Mouse (Mus musculus) heart, postnatal 25 days (tissue): ENCODE results near the gene Ankrd13c. TPM values are rescaled to one million over a fixed set of nuclear protein-coding genes. Genes with fewer than 3 reads are reported as not detected.
"Not testable (repeated sequence)": the region's sequence is repeated elsewhere in the genome, so short reads cannot be mapped to it uniquely, and the experiment has no call there.

Experiments used
- DNase-seq: peaks from one replicate; pipeline ENCODE4 v3.0.0; 2022; ENCODE audit warnings: low spot score
- intact Hi-C: fragments of 180-260 bp; cut with DNase I; formaldehyde crosslinking; loops from one replicate; pipeline ENCODE4 v1.15.1; 2025
- total RNA-seq, 2 experiments: library from RNA; stranded (reverse); gene quantifications; 2 replicates each; pipeline ENCODE4 v1.2.3; 2021

Gene Ankrd13c
- total RNA-seq, result 10 to 100 TPM; 29.9 to 35.5 TPM

DNA sequence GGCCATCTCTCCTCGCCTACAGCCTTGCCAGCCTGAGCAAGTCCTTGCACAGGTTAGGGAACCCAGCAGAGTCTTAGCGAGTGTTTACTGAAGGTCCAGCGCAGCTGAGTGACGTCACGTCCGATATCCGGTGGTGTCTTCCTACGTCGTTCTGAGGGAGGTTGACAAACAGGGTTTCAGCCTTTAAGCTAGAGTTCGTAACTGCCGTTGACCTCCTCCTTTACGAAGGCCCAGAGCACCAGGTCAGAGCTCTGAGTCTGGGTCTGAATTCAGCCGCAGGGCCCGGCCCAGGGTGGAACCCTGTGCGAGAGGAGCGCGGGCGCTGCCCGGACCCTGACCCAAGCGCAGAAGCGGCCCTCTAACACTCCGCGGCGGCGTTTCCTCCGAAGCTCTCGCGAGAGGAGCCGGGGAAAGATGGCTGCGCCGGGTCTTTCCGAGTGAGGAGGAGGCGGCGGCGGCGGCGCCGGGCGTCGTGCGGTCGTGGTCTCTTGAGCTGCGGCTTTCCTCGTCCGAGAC lies at the start of gene Ankrd13c:
Gene Ankrd13c (plus strand): TSS at position 397 of the 516 bp plus-strand sequence.
- DNase-seq, result peak; percentile 81
- intact Hi-C loops, result loop anchor here (2.0 to 10.0 kb wide), 2 partner anchors 86 to 402 kb away; no protein-coding TSS in a partner anchor

GRCm38 (mm10) chr3:157897645-157898044 lies 49.4 kb upstream of the Ankrd13c start:
- DNase-seq, result no peak
- intact Hi-C loops, result no loop called here

DNA sequence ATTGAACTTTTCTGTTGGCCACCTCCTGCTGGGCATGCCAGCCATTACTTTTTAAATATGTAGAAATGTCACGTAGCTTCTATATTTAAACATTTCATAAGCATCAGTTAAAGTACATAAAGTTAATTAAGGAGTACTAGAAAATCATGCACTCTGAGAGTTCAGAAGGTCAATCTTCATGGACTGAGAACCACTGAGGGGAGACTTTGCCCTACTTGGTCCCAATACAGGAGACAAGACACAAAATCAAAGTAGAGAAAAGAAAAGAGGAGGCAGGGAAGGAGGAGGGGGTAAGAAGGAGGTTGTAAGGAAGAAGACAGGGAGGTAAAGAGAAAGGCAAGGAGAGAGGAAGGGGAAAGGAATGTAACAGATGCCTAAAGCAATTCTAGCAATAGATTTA lies 47.1 kb upstream of the Ankrd13c start:
- no peak for DNase-seq
- intact Hi-C loops, result no loop called here

GRCm38 (mm10) chr3:157901721-157902120 lies 45.3 kb upstream of the Ankrd13c start:
- intact Hi-C loops, result no loop called here
- DNase-seq, result no peak

GRCm38 (mm10) chr3:157908166-157908565 lies 38.9 kb upstream of the Ankrd13c start:
- DNase-seq, result no peak
- intact Hi-C loops, result no loop called here

DNA sequence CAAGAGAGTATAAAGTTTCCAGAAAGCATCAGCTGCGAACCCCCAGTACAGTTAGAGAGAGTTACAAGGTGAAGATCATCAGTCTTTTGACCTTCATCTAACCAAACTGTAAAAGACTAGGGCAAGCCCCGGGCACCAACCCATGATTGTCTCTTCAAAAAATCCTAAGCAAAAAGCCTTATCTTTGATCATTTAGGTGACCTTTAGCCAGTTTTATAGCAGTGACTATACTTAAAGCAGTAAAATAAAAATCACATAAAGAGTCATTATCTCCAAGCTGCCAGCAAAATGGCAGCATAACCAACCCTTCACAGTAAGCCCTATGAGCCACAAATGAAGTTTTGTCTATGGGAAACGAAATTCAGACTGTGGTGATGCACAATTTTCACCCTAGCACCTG lies 36.8 kb upstream of the Ankrd13c start:
- DNase-seq, result no peak
- intact Hi-C loops, result no loop called here

- intact Hi-C loops, result no loop called here
- no peak for DNase-seq
Observed at GRCm38 (mm10) chr3:157912155-157912554, 34.9 kb upstream of the Ankrd13c start.

GRCm38 (mm10) chr3:157916336-157916735 lies 30.7 kb upstream of the Ankrd13c start:
- no peak for DNase-seq
- intact Hi-C loops, result no loop called here

DNA sequence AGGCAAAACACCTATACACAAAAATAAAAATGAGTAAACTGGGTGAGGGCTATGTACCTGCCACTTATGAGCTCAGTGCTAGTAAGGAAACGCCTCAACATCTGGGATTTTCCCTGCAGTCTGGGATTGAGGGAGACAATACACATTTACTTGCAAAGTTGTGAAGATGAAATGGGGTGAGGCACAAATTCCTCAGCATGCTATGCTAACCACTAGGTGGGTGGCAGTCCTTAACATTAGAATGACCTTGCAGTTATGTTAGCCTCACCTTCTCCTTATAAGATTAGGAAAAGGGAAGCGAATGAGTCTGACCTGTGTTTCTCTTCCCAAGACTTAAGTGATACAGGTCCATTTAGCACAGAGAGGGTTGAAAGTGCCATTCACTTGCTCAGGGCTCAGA lies 25.7 kb upstream of the Ankrd13c start:
- intact Hi-C loops, result no loop called here
- no peak for DNase-seq

DNA sequence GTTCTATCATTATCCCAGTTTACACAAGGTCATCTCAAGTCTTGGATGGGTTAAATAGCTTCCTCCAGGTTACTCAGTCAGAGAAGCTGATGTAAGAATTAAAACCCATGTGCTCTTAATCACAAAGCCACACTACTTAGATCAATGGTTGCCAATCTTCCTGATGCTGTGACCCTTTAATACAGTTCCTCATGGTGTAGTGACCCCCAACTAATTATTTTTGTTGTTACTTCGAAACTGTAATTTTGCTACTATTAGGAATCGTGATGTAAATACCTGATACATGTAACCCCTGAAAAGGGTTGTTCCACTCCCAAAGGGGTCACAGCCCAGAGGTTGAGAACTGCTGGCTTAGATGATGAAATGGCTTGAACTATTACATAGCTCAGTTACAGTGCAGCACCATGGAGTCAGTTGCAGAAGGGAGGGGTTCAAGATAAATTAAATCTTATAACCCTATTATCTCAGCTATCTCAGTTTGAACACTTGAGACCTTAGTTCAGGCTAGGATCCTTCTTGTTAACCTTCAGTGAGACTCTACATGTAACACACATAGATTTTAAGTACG lies 23.7 kb upstream of the Ankrd13c start:
- no peak for DNase-seq
- intact Hi-C loops, result no loop called here

- intact Hi-C loops, result no loop called here
- DNase-seq, result peak; percentile 76
Observed at GRCm38 (mm10) chr3:157924692-157925328, 22.2 kb upstream of the Ankrd13c start, which contains the start of gene Cth. Cth (minus strand) TSS chr3:157925077.

DNA sequence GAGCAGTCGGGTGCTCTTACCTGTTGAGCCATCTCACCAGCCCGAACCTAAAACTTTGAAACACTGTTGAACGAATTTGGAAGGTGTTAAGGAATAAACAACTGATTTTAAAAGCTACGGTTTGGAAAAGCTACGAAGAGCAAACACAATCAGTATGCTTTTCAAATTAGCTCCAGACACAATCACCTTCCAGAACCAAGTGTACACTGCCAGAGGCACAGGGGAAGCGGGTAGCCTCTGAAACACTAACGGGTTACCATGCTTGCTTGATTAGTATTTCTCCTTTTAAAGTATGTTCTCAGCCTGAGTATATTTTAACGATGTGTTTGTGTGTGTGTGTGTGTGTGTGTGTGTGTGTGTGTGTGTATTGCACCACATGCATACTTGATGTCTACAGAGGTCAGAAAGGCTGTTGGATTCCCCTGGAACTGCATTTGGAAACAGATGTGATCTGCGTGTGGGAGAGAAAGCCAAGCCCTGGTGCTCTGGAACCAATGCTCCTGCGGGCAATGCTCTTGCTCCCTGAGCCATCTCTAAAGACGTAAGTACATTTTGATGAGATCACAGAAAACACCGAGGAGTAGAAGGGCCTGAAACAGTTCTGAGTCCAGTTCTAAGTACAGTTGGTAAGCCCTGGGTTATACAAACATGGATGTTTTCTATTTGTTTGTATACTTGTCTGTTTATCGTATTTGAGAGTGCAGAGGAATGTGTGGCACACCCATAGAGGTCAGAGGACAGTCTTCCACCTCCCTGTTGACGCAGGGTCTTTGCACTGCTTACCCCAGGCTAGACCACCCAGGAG lies 21.1 kb upstream of the Ankrd13c start:
- intact Hi-C loops, result no loop called here
- no peak for DNase-seq

GRCm38 (mm10) chr3:157926761-157927160 lies 20.3 kb upstream of the Ankrd13c start:
- DNase-seq, result no peak
- intact Hi-C loops, result no loop called here

DNA sequence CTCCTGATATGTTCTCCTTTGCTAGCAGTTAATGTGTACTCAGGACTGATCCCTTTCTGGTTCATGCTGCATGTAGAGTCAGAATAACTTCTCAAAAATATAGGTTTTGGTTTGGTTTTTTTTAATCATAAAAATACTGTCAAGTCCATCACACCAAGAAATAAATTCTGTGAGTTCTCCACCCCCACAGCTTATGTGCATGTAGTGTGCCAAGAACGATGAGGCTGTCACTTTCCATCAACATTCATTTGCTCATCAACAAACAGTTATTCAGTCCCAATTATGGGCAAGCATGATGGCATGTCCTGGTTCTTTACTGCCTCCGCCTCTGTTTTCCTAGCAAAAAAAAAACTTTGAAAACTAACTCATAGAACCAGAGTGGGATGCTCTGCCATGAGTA lies 18.3 kb upstream of the Ankrd13c start:
- intact Hi-C loops, result no loop called here
- DNase-seq, result no peak

GRCm38 (mm10) chr3:157929417-157929816 lies 17.6 kb upstream of the Ankrd13c start:
- intact Hi-C loops, result no loop called here
- DNase-seq, result no peak

- DNase-seq, result no peak
- intact Hi-C loops, result no loop called here
Observed at GRCm38 (mm10) chr3:157931592-157931991, 15.4 kb upstream of the Ankrd13c start.

GRCm38 (mm10) chr3:157932074-157932473 lies 15.0 kb upstream of the Ankrd13c start:
- no peak for DNase-seq
- intact Hi-C loops, result no loop called here

- intact Hi-C loops, DNase-seq: not testable (repeated sequence)
Observed at GRCm38 (mm10) chr3:157933223-157933622, 13.8 kb upstream of the Ankrd13c start.

- intact Hi-C loops, result no loop called here
- DNase-seq, result no peak
Observed at GRCm38 (mm10) chr3:157934301-157934823, 12.7 kb upstream of the Ankrd13c start.

GRCm38 (mm10) chr3:157938585-157938984 lies 8.5 kb upstream of the Ankrd13c start:
- DNase-seq, result no peak
- intact Hi-C loops, result no loop called here
